ENCODE assay signal across 12 mouse cellular contexts in the genomic region with DNA sequence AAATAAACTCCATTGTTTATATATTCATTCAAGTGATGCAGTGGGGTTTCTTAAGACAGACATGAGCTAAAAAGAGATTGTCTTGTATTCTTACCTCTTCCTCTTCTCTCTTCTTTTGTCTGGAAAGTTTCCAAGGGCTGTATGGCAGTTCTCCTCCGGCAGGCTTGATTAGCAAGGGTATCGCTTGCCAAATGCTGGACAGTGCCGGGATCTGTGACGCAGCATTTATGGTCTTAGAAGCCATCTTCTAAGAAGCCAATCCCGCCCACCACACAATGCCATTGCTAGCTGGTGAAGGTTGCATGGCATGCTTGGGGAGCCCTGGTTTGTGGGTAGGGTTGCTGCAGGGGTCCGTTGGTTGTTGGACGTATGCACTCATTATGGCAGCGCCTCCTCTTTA.
DNase-seq lines count a peak whose midpoint lies in the region; ATAC-seq lines count a peak whose summit lies in the region.
"Had no signal": no experiment of that assay in that cellular context is flagged by ENCODE, and none has a peak within 500 bp of the region (broad histone marks: within the 10 kb centered on the region; RNA-seq: fewer than 3 reads in every experiment).

No protein-coding gene starts in this region.

- H3K4me1 ChIP-seq in heart, embryonic 11.5 days (ENCODE audit: control insufficient read depth, insufficient read depth, low read length): no peaks in the 10 kb centered on the region
- H3K4me1 ChIP-seq in midbrain, embryonic 15.5 days: peaks cover 11% of the 10 kb centered on the region
- H3K4me1 ChIP-seq in midbrain, embryonic 14.5 days (ENCODE audit: control insufficient read depth, insufficient read depth, low read length): peaks cover 15% of the 10 kb centered on the region; the same call in 1 of the 2 replicates
- H3K4me1 ChIP-seq in limb, embryonic 10.5 days: peaks cover 4% of the 10 kb centered on the region; the same call in 1 of the 2 replicates

- H3K36me3 ChIP-seq in heart, embryonic 11.5 days (ENCODE audit: control insufficient read depth, insufficient read depth, low read length): peaks cover 2% of the 10 kb centered on the region; the same call in 1 of the 2 replicates
- no peaks in the 10 kb centered on the region for H3K36me3 ChIP-seq in midbrain, embryonic 15.5 days (replicated peaks)
- no peaks in the 10 kb centered on the region for H3K36me3 ChIP-seq in midbrain, embryonic 14.5 days (ENCODE audit: control insufficient read depth, insufficient read depth, low read length)
- no peaks in the 10 kb centered on the region for H3K36me3 ChIP-seq in limb, embryonic 10.5 days

- peak; percentile 19 for DNase-seq in heart, adult 8-10 months (ENCODE audit: low spot score)
- DNase-seq in midbrain, embryonic 14.5 days: no peak
- no peak for DNase-seq in limb, embryonic 10.5 days (ENCODE audit: low spot score)
- DNase-seq: cerebellum, adult 9-11 months; gastrocnemius, postnatal 10 days; right cerebral cortex, postnatal 14 days had no signal

- H3K9ac ChIP-seq in heart, embryonic 11.5 days (ENCODE audit: low read depth, low read length): no peak overlapping the region
- no peak overlapping the region for H3K9ac ChIP-seq in midbrain, embryonic 15.5 days
- no peak overlapping the region for H3K9ac ChIP-seq in midbrain, embryonic 14.5 days (replicated peaks; ENCODE audit: low read length)

- H3K4me2 ChIP-seq in heart, embryonic 11.5 days: no peak overlapping the region
- H3K4me2 ChIP-seq in midbrain, embryonic 15.5 days: no peak overlapping the region
- H3K4me2 ChIP-seq in midbrain, embryonic 14.5 days (ENCODE audit: low read length): no peak overlapping the region

- H3K9me3 ChIP-seq in heart, embryonic 11.5 days (replicated peaks; ENCODE audit: control insufficient read depth, low read length): no peaks in the 10 kb centered on the region
- H3K9me3 ChIP-seq in midbrain, embryonic 15.5 days: no peaks in the 10 kb centered on the region
- no peaks in the 10 kb centered on the region for H3K9me3 ChIP-seq in midbrain, embryonic 14.5 days (ENCODE audit: control insufficient read depth, low read length)
- no peaks in the 10 kb centered on the region for H3K9me3 ChIP-seq in limb, embryonic 10.5 days (replicated peaks)

- no peak overlapping the region for H3K27ac ChIP-seq in heart, embryonic 11.5 days (ENCODE audit: low read depth, low read length)
- H3K27ac ChIP-seq in midbrain, embryonic 15.5 days: 0 out of 2 replicates have a peak overlapping the region, but pooled peaks have one; percentile 8
- no peak overlapping the region for H3K27ac ChIP-seq in midbrain, embryonic 14.5 days (replicated peaks; ENCODE audit: low read depth, low read length)
- no peak overlapping the region for H3K27ac ChIP-seq in limb, embryonic 10.5 days

- H3K4me3 ChIP-seq in heart, embryonic 11.5 days (ENCODE audit: low read depth, low read length): no peak overlapping the region
- H3K4me3 ChIP-seq in midbrain, embryonic 15.5 days: no peak overlapping the region
- H3K4me3 ChIP-seq in midbrain, embryonic 14.5 days (replicated peaks; ENCODE audit: low read depth, low read length): no peak overlapping the region
- H3K4me3 ChIP-seq in limb, embryonic 10.5 days: no peak overlapping the region

- H3K27me3 ChIP-seq in heart, embryonic 11.5 days (ENCODE audit: control insufficient read depth, insufficient read depth, low read length): no peaks in the 10 kb centered on the region
- no peaks in the 10 kb centered on the region for H3K27me3 ChIP-seq in midbrain, embryonic 15.5 days (replicated peaks)
- H3K27me3 ChIP-seq in midbrain, embryonic 14.5 days (ENCODE audit: control insufficient read depth, insufficient read depth, low read length): no peaks in the 10 kb centered on the region
- H3K27me3 ChIP-seq in limb, embryonic 10.5 days (ENCODE audit: low read depth, poor library complexity, severe bottlenecking): no peaks in the 10 kb centered on the region

- WGBS in heart, embryonic 11.5 days (ENCODE audit: insufficient replicate concordance): 71% methylated on average over 8 of the region's 8 CpGs
- 70% methylated on average over 8 of the region's 8 CpGs for WGBS in midbrain, embryonic 15.5 days
- 74% methylated on average over 8 of the region's 8 CpGs for WGBS in midbrain, embryonic 14.5 days
- WGBS in limb, embryonic 10.5 days: 91% methylated on average over 8 of the region's 8 CpGs

- no peak for ATAC-seq in heart, embryonic 11.5 days (replicated peaks; ENCODE audit: insufficient number of reproducible peaks, low FRiP score, low TSS enrichment)
- no peak for ATAC-seq in midbrain, embryonic 15.5 days (replicated peaks)
- ATAC-seq in midbrain, embryonic 14.5 days (ENCODE audit: low FRiP score, low TSS enrichment): no peak
- peak; percentile 70 for ATAC-seq in common myeloid progenitor, adult 5-6 weeks (replicated peaks; ENCODE audit: low read depth, poor library complexity, severe bottlenecking)
- no peak for ATAC-seq in cerebellum, adult (ENCODE audit: insufficient number of reproducible peaks, low FRiP score, low TSS enrichment)
- ATAC-seq: CD4-positive, CD25-positive, alpha-beta regulatory T cell, adult 4 months; inflammation-experienced regulatory T-cells, adult 6 months had no signal
